Mouse (Mus musculus): ENCODE results near the gene Zfp704. TPM values are rescaled to one million over a fixed set of nuclear protein-coding genes. Genes with fewer than 3 reads are reported as not detected.

Gene Zfp704
- polyA plus RNA-seq, 1 experiment from 2014 or later = 19.2 TPM

GRCm38 (mm10) chr3:9441566-9442540, 168.0 kb downstream of the Zfp704 start:
- Histone ChIP-seq H3K27me3 (ENCODE audit: control insufficient read depth, insufficient read depth, low read length) (no peaks in the 10 kb centered on the region), H3K27ac (ENCODE audit: low read depth, low read length) (no peak overlapping the region), H3K4me1 (ENCODE audit: control insufficient read depth, insufficient read depth, low read length) (no peaks in the 10 kb centered on the region), H3K4me2 (ENCODE audit: low read depth, low read length) (no peak overlapping the region), H3K4me3 (ENCODE audit: low read depth, low read length) (no peak overlapping the region), H3K36me3 (ENCODE audit: control insufficient read depth, insufficient read depth, low read length) (peaks cover 15% of the 10 kb centered on the region), H3K9ac (replicated peaks; ENCODE audit: low read depth, low read length) (no peak overlapping the region), H3K9me3 (ENCODE audit: control insufficient read depth, low read length) (no peaks in the 10 kb centered on the region)
- WGBS = 90% methylated on average over 27 of the region's 27 CpGs
- no peak for ATAC-seq (ENCODE audit: low read depth)

GRCm38 (mm10) chr3:9440466-9440865, 169.4 kb downstream of the Zfp704 start:
- 84% methylated on average over 6 of the region's 6 CpGs for WGBS
- H3K4me1 ChIP-seq (ENCODE audit: control insufficient read depth, insufficient read depth, low read length) = no peaks in the 10 kb centered on the region
- no peak overlapping the region for H3K4me3 ChIP-seq (ENCODE audit: low read depth, low read length)
- H3K4me2 ChIP-seq (ENCODE audit: low read depth, low read length) = no peak overlapping the region
- no peak for ATAC-seq (ENCODE audit: low read depth)
- no peak overlapping the region for H3K9ac ChIP-seq (replicated peaks; ENCODE audit: low read depth, low read length)
- H3K36me3 ChIP-seq (ENCODE audit: control insufficient read depth, insufficient read depth, low read length) = peaks cover 9% of the 10 kb centered on the region; the same call in 1 of the 2 replicates
- H3K9me3 ChIP-seq (ENCODE audit: control insufficient read depth, low read length) = no peaks in the 10 kb centered on the region
- H3K27me3 ChIP-seq (ENCODE audit: control insufficient read depth, insufficient read depth, low read length) = no peaks in the 10 kb centered on the region
- H3K27ac ChIP-seq (ENCODE audit: low read depth, low read length) = no peak overlapping the region

GRCm38 (mm10) chr3:9439619-9440286, 170.1 kb downstream of the Zfp704 start:
- no peak for ATAC-seq (ENCODE audit: low read depth)
- H3K4me2 ChIP-seq (ENCODE audit: low read depth, low read length) = no peak overlapping the region
- H3K9me3 ChIP-seq (ENCODE audit: control insufficient read depth, low read length) = no peaks in the 10 kb centered on the region
- H3K27ac ChIP-seq (ENCODE audit: low read depth, low read length) = no peak overlapping the region
- H3K27me3 ChIP-seq (ENCODE audit: control insufficient read depth, insufficient read depth, low read length) = no peaks in the 10 kb centered on the region
- H3K36me3 ChIP-seq (ENCODE audit: control insufficient read depth, insufficient read depth, low read length) = peaks cover 6% of the 10 kb centered on the region; the same call in 1 of the 2 replicates
- 93% methylated on average over 11 of the region's 11 CpGs for WGBS
- no peaks in the 10 kb centered on the region for H3K4me1 ChIP-seq (ENCODE audit: control insufficient read depth, insufficient read depth, low read length)
- H3K4me3 ChIP-seq (ENCODE audit: low read depth, low read length) = no peak overlapping the region
- no peak overlapping the region for H3K9ac ChIP-seq (replicated peaks; ENCODE audit: low read depth, low read length)

- Histone ChIP-seq H3K4me3 (ENCODE audit: low read depth, low read length) (no peak overlapping the region), H3K9ac (replicated peaks; ENCODE audit: low read depth, low read length) (no peak overlapping the region), H3K36me3 (ENCODE audit: control insufficient read depth, insufficient read depth, low read length) (peaks cover 6% of the 10 kb centered on the region; the same call in 1 of the 2 replicates), H3K9me3 (ENCODE audit: control insufficient read depth, low read length) (no peaks in the 10 kb centered on the region), H3K27me3 (ENCODE audit: control insufficient read depth, insufficient read depth, low read length) (no peaks in the 10 kb centered on the region), H3K4me1 (ENCODE audit: control insufficient read depth, insufficient read depth, low read length) (no peaks in the 10 kb centered on the region), H3K27ac (ENCODE audit: low read depth, low read length) (no peak overlapping the region), H3K4me2 (ENCODE audit: low read depth, low read length) (no peak overlapping the region)
- 92% methylated on average over 6 of the region's 6 CpGs for WGBS
- no peak for ATAC-seq (ENCODE audit: low read depth)
These were observed 173.6 kb downstream of the Zfp704 start for GRCm38 (mm10) chr3:9436256-9436655.

GRCm38 (mm10) chr3:9434394-9435175, 175.3 kb downstream of the Zfp704 start:
- peaks cover 6% of the 10 kb centered on the region; the same call in 1 of the 2 replicates for H3K36me3 ChIP-seq (ENCODE audit: control insufficient read depth, insufficient read depth, low read length)
- H3K4me3 ChIP-seq (ENCODE audit: low read depth, low read length) = no peak overlapping the region
- H3K27ac ChIP-seq (ENCODE audit: low read depth, low read length) = no peak overlapping the region
- no peak overlapping the region for H3K9ac ChIP-seq (replicated peaks; ENCODE audit: low read depth, low read length)
- no peaks in the 10 kb centered on the region for H3K27me3 ChIP-seq (ENCODE audit: control insufficient read depth, insufficient read depth, low read length)
- H3K4me1 ChIP-seq (ENCODE audit: control insufficient read depth, insufficient read depth, low read length) = no peaks in the 10 kb centered on the region
- WGBS = 92% methylated on average over 14 of the region's 14 CpGs
- ATAC-seq (ENCODE audit: low read depth) = no peak
- H3K4me2 ChIP-seq (ENCODE audit: low read depth, low read length) = no peak overlapping the region
- H3K9me3 ChIP-seq (ENCODE audit: control insufficient read depth, low read length) = no peaks in the 10 kb centered on the region

- no peaks in the 10 kb centered on the region for H3K36me3 ChIP-seq (ENCODE audit: control insufficient read depth, insufficient read depth, low read length)
- H3K27ac ChIP-seq (ENCODE audit: low read depth, low read length) = no peak overlapping the region
- no peak for ATAC-seq (ENCODE audit: low read depth)
- no peak overlapping the region for H3K4me3 ChIP-seq (ENCODE audit: low read depth, low read length)
- no peaks in the 10 kb centered on the region for H3K27me3 ChIP-seq (ENCODE audit: control insufficient read depth, insufficient read depth, low read length)
- H3K4me1 ChIP-seq (ENCODE audit: control insufficient read depth, insufficient read depth, low read length) = no peaks in the 10 kb centered on the region
- no peak overlapping the region for H3K4me2 ChIP-seq (ENCODE audit: low read depth, low read length)
- WGBS = 88% methylated on average over 16 of the region's 16 CpGs
- H3K9me3 ChIP-seq (ENCODE audit: control insufficient read depth, low read length) = no peaks in the 10 kb centered on the region
- H3K9ac ChIP-seq (replicated peaks; ENCODE audit: low read depth, low read length) = no peak overlapping the region
These were observed 176.9 kb downstream of the Zfp704 start for GRCm38 (mm10) chr3:9432796-9433526.

GRCm38 (mm10) chr3:9432226-9432625, 177.7 kb downstream of the Zfp704 start:
- no peak for ATAC-seq (ENCODE audit: low read depth)
- Histone ChIP-seq H3K36me3 (ENCODE audit: control insufficient read depth, insufficient read depth, low read length) (no peaks in the 10 kb centered on the region), H3K4me3 (ENCODE audit: low read depth, low read length) (no peak overlapping the region), H3K9me3 (ENCODE audit: control insufficient read depth, low read length) (no peaks in the 10 kb centered on the region), H3K4me1 (ENCODE audit: control insufficient read depth, insufficient read depth, low read length) (no peaks in the 10 kb centered on the region), H3K9ac (replicated peaks; ENCODE audit: low read depth, low read length) (no peak overlapping the region), H3K27ac (ENCODE audit: low read depth, low read length) (no peak overlapping the region), H3K27me3 (ENCODE audit: control insufficient read depth, insufficient read depth, low read length) (no peaks in the 10 kb centered on the region), H3K4me2 (ENCODE audit: low read depth, low read length) (no peak overlapping the region)
- 70% methylated on average over 3 of the region's 3 CpGs for WGBS

- 90% methylated on average over 3 of the region's 3 CpGs for WGBS
- Histone ChIP-seq H3K9ac (replicated peaks; ENCODE audit: low read depth, low read length) (no peak overlapping the region), H3K36me3 (ENCODE audit: control insufficient read depth, insufficient read depth, low read length) (no peaks in the 10 kb centered on the region), H3K4me3 (ENCODE audit: low read depth, low read length) (no peak overlapping the region), H3K4me2 (ENCODE audit: low read depth, low read length) (no peak overlapping the region), H3K9me3 (ENCODE audit: control insufficient read depth, low read length) (no peaks in the 10 kb centered on the region), H3K27ac (ENCODE audit: low read depth, low read length) (no peak overlapping the region), H3K4me1 (ENCODE audit: control insufficient read depth, insufficient read depth, low read length) (no peaks in the 10 kb centered on the region), H3K27me3 (ENCODE audit: control insufficient read depth, insufficient read depth, low read length) (no peaks in the 10 kb centered on the region)
- ATAC-seq (ENCODE audit: low read depth) = no peak
These were observed 179.9 kb downstream of the Zfp704 start for GRCm38 (mm10) chr3:9429946-9430345.

Data from neural tube, embryonic 14.5 days (tissue).